Mouse (Mus musculus): ENCODE data around the gene Hebp2. TPM values are rescaled to one million over a fixed set of nuclear protein-coding genes. Genes with fewer than 3 reads are reported as not detected.
A peak's percentile ranks its signal among the peaks of the same experiment; 100 is the strongest.
"Not testable (repeated sequence)": the region's sequence is repeated elsewhere in the genome, so short reads cannot be mapped to it uniquely, and the experiment has no call there.

Hebp2 gene
- polyA plus RNA-seq (2016; fragmentation: Nextera tagmentation; extraction: Ambion mirVana), result 16.7 and 19.7 TPM in 2 replicates

GRCm38 (mm10) chr10:18545813-18546235, at the start of gene Hebp2:
TSS of gene Hebp2 (minus strand) at chr10:18546076.
- H3K27ac ChIP-seq, result no peak within 1 kb of the TSS
- WGBS, result 1% methylated on average over 22 of the region's 22 CpGs
- H3K4me2 ChIP-seq (replicated peaks), result peak within 1 kb of the TSS; percentile 70
- no peaks in the 10 kb centered on the region for H3K9me3 ChIP-seq
- peak within 1 kb of the TSS; percentile 60 for H3K9ac ChIP-seq
- H3K36me3 ChIP-seq, result no peaks in the 10 kb centered on the region
- H3K4me3 ChIP-seq, result peak within 1 kb of the TSS; percentile 58
- no peaks in the 10 kb centered on the region for H3K27me3 ChIP-seq
- H3K4me1 ChIP-seq, result 0 out of 2 replicates have a peak, but pooled peaks cover 3% of the 10 kb centered on the region
- ATAC-seq (ENCODE audit: insufficient number of reproducible peaks, insufficient read depth, low FRiP score, low TSS enrichment), result peak; percentile 80

- Histone ChIP-seq H3K27ac (no peak overlapping the region), H3K4me3 (no peak overlapping the region), H3K27me3 (no peaks in the 10 kb centered on the region), H3K9me3 (no peaks in the 10 kb centered on the region), H3K4me1 (no peaks in the 10 kb centered on the region), H3K9ac (no peak overlapping the region), H3K36me3 (no peaks in the 10 kb centered on the region), H3K4me2 (replicated peaks) (no peak overlapping the region)
- 85% methylated on average over 5 of the region's 5 CpGs for WGBS
- no peak for ATAC-seq (ENCODE audit: insufficient number of reproducible peaks, insufficient read depth, low FRiP score, low TSS enrichment)
Observed at GRCm38 (mm10) chr10:18589455-18589854, 43.6 kb upstream of the Hebp2 start.

GRCm38 (mm10) chr10:18584188-18584587, 38.3 kb upstream of the Hebp2 start:
- WGBS, result 16% methylated on average over 7 of the region's 7 CpGs

GRCm38 (mm10) chr10:18572581-18572980, 26.7 kb upstream of the Hebp2 start:
- WGBS, result 54% methylated on average over 2 of the region's 2 CpGs
- H3K27ac ChIP-seq, result no peak overlapping the region
- H3K4me1 ChIP-seq, result no peaks in the 10 kb centered on the region
- H3K4me2 ChIP-seq (replicated peaks), result no peak overlapping the region
- H3K4me3 ChIP-seq, result no peak overlapping the region
- ATAC-seq (ENCODE audit: insufficient number of reproducible peaks, insufficient read depth, low FRiP score, low TSS enrichment), result no peak
- no peaks in the 10 kb centered on the region for H3K36me3 ChIP-seq
- H3K9me3 ChIP-seq, result no peaks in the 10 kb centered on the region
- H3K27me3 ChIP-seq, result no peaks in the 10 kb centered on the region
- no peak overlapping the region for H3K9ac ChIP-seq

More at GRCm38 (mm10) chr10:18584188-18584587, 38.3 kb upstream of the Hebp2 start:
- Histone ChIP-seq H3K9ac (no peak overlapping the region), H3K27ac (no peak overlapping the region), H3K36me3 (no peaks in the 10 kb centered on the region), H3K9me3 (no peaks in the 10 kb centered on the region), H3K4me1 (no peaks in the 10 kb centered on the region), H3K4me3 (no peak overlapping the region), H3K4me2 (replicated peaks) (no peak overlapping the region), H3K27me3 (no peaks in the 10 kb centered on the region)
- ATAC-seq (ENCODE audit: insufficient number of reproducible peaks, insufficient read depth, low FRiP score, low TSS enrichment), result no peak

- no peak overlapping the region for H3K27ac ChIP-seq
Observed at GRCm38 (mm10) chr10:18562940-18563339, 17.1 kb upstream of the Hebp2 start.

GRCm38 (mm10) chr10:18561445-18561844, 15.6 kb upstream of the Hebp2 start:
- H3K4me3 ChIP-seq, result no peak overlapping the region
- no peaks in the 10 kb centered on the region for H3K4me1 ChIP-seq
- no peaks in the 10 kb centered on the region for H3K9me3 ChIP-seq
- 58% methylated on average over 5 of the region's 5 CpGs for WGBS
- no peak overlapping the region for H3K27ac ChIP-seq
- ATAC-seq (ENCODE audit: insufficient number of reproducible peaks, insufficient read depth, low FRiP score, low TSS enrichment), result no peak
- H3K36me3 ChIP-seq, result no peaks in the 10 kb centered on the region
- no peak overlapping the region for H3K9ac ChIP-seq
- H3K4me2 ChIP-seq (replicated peaks), result no peak overlapping the region
- no peaks in the 10 kb centered on the region for H3K27me3 ChIP-seq

More at GRCm38 (mm10) chr10:18562940-18563339, 17.1 kb upstream of the Hebp2 start:
- WGBS, result 4% methylated on average over 4 of the region's 4 CpGs
- Histone ChIP-seq H3K9me3 (no peaks in the 10 kb centered on the region), H3K27me3 (no peaks in the 10 kb centered on the region), H3K9ac (no peak overlapping the region), H3K4me1 (no peaks in the 10 kb centered on the region), H3K4me3 (no peak overlapping the region), H3K36me3 (no peaks in the 10 kb centered on the region), H3K4me2 (replicated peaks) (no peak overlapping the region)
- no peak for ATAC-seq (ENCODE audit: insufficient number of reproducible peaks, insufficient read depth, low FRiP score, low TSS enrichment)

GRCm38 (mm10) chr10:18559076-18559475, 13.2 kb upstream of the Hebp2 start:
- not testable (repeated sequence) for H3K4me1 ChIP-seq; ATAC-seq (ENCODE audit: insufficient number of reproducible peaks, insufficient read depth, low FRiP score, low TSS enrichment); H3K4me2 ChIP-seq (replicated peaks); H3K9ac ChIP-seq; H3K9me3 ChIP-seq; H3K27ac ChIP-seq; H3K4me3 ChIP-seq; H3K27me3 ChIP-seq; H3K36me3 ChIP-seq
- WGBS, result 85% methylated on average over 9 of the region's 9 CpGs

GRCm38 (mm10) chr10:18549321-18550216, 3.7 kb upstream of the Hebp2 start:
- WGBS, result 6% methylated on average over 35 of the region's 35 CpGs
- no peak overlapping the region for H3K9ac ChIP-seq
- H3K27me3 ChIP-seq, result no peaks in the 10 kb centered on the region
- H3K27ac ChIP-seq, result no peak overlapping the region
- H3K4me2 ChIP-seq (replicated peaks), result peak overlapping the region; percentile 63
- H3K36me3 ChIP-seq, result no peaks in the 10 kb centered on the region
- ATAC-seq (ENCODE audit: insufficient number of reproducible peaks, insufficient read depth, low FRiP score, low TSS enrichment), result no peak; the same call in 1 of the 2 replicates
- H3K4me1 ChIP-seq, result 0 out of 2 replicates have a peak, but pooled peaks cover 3% of the 10 kb centered on the region
- H3K9me3 ChIP-seq, result no peaks in the 10 kb centered on the region
- H3K4me3 ChIP-seq, result peak overlapping the region; percentile 40

GRCm38 (mm10) chr10:18547381-18547780, 1.5 kb upstream of the Hebp2 start:
- H3K9me3 ChIP-seq, result no peaks in the 10 kb centered on the region
- H3K27ac ChIP-seq, result no peak overlapping the region
- no peaks in the 10 kb centered on the region for H3K36me3 ChIP-seq
- no peaks in the 10 kb centered on the region for H3K27me3 ChIP-seq
- H3K9ac ChIP-seq, result no peak overlapping the region
- 0 out of 2 replicates have a peak, but pooled peaks cover 3% of the 10 kb centered on the region for H3K4me1 ChIP-seq
- no peak for ATAC-seq (ENCODE audit: insufficient number of reproducible peaks, insufficient read depth, low FRiP score, low TSS enrichment)
- no peak overlapping the region for H3K4me3 ChIP-seq
- no peak overlapping the region for H3K4me2 ChIP-seq (replicated peaks)
- 84% methylated on average over 4 of the region's 4 CpGs for WGBS

GRCm38 (mm10) chr10:18545309-18545708, 567 bp downstream of the Hebp2 start:
- H3K27ac ChIP-seq, result no peak overlapping the region
- 0 out of 2 replicates have a peak, but pooled peaks cover 3% of the 10 kb centered on the region for H3K4me1 ChIP-seq
- no peaks in the 10 kb centered on the region for H3K36me3 ChIP-seq
- no peaks in the 10 kb centered on the region for H3K9me3 ChIP-seq
- WGBS, result 5% methylated on average over 13 of the region's 13 CpGs
- H3K27me3 ChIP-seq, result no peaks in the 10 kb centered on the region
- H3K4me2 ChIP-seq (replicated peaks), result peak overlapping the region; percentile 70
- peak overlapping the region; percentile 60 for H3K9ac ChIP-seq
- no peak for ATAC-seq (ENCODE audit: insufficient number of reproducible peaks, insufficient read depth, low FRiP score, low TSS enrichment)
- peak overlapping the region; percentile 58 for H3K4me3 ChIP-seq

GRCm38 (mm10) chr10:18536889-18537288, 9.0 kb downstream of the Hebp2 start:
- no peaks in the 10 kb centered on the region for H3K4me1 ChIP-seq
- peaks cover 2% of the 10 kb centered on the region for H3K36me3 ChIP-seq
- no peaks in the 10 kb centered on the region for H3K27me3 ChIP-seq
- H3K4me3 ChIP-seq, result no peak overlapping the region
- H3K27ac ChIP-seq, result no peak overlapping the region
- 94% methylated on average over 2 of the region's 2 CpGs for WGBS
- no peak overlapping the region for H3K4me2 ChIP-seq (replicated peaks)
- H3K9me3 ChIP-seq, result no peaks in the 10 kb centered on the region
- no peak overlapping the region for H3K9ac ChIP-seq
- no peak for ATAC-seq (ENCODE audit: insufficient number of reproducible peaks, insufficient read depth, low FRiP score, low TSS enrichment)

- Histone ChIP-seq H3K9me3 (no peaks in the 10 kb centered on the region), H3K4me3 (no peak overlapping the region), H3K36me3 (peaks cover 14% of the 10 kb centered on the region), H3K9ac (no peak overlapping the region), H3K4me2 (replicated peaks) (no peak overlapping the region), H3K4me1 (no peaks in the 10 kb centered on the region), H3K27me3 (no peaks in the 10 kb centered on the region), H3K27ac (no peak overlapping the region)
- ATAC-seq (ENCODE audit: insufficient number of reproducible peaks, insufficient read depth, low FRiP score, low TSS enrichment), result no peak
- 48% methylated on average over 8 of the region's 8 CpGs for WGBS
Observed at GRCm38 (mm10) chr10:18532293-18532692, 13.6 kb downstream of the Hebp2 start.

Data from embryonic facial prominence, embryonic 12.5 days (tissue).